Comparison of ENCODE assay signal across 17 mouse cellular contexts in the genomic region with DNA sequence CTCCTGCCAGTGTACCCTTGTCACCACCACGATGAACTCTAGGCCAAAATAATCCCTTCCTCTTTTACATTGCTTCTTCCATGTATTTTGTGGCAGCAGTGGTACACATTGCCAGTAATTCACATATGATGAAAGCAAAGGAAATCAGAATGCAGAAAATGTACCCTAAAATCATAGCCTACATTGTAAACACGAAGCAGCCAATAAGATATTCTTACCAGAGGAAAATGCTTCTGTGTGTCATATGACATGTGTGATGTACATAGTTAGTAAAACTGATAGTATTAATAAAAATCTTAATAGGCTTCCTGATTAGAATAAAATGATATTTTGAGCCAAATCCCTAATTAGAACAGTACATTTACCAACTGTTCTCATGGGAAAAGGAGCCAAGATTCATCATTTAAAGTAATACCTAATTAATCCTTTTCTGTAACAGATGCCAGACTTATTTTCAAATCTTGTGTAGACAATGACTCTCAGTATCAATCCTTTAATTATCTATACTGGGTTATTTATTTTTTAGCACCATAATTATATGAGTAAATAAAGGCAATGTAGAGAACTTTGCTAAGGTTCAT.
"Had no signal": no experiment of that assay in that cellular context is flagged by ENCODE, and none has a peak within 500 bp of the region (broad histone marks: within the 10 kb centered on the region; RNA-seq: fewer than 3 reads in every experiment).

No protein-coding gene starts in this region.

- H3K4me2 ChIP-seq: lung, embryonic 15.5 days; midbrain, embryonic 11.5 days; midbrain, embryonic 13.5 days; midbrain, embryonic 15.5 days; neural tube, embryonic 12.5 days; stomach, embryonic 15.5 days had no signal

- H3K4me3 ChIP-seq: lung, embryonic 15.5 days; megakaryocyte, embryonic 14.5 days; midbrain, embryonic 13.5 days; midbrain, embryonic 15.5 days; neural tube, embryonic 12.5 days; stomach, embryonic 15.5 days had no signal

- H3K9me3 ChIP-seq: lung, embryonic 15.5 days; megakaryocyte, embryonic 14.5 days; midbrain, embryonic 13.5 days; neural tube, embryonic 12.5 days; stomach, embryonic 15.5 days had no signal

- H3K9ac ChIP-seq: lung, embryonic 15.5 days; midbrain, embryonic 13.5 days; midbrain, embryonic 15.5 days; neural tube, embryonic 12.5 days; stomach, embryonic 15.5 days had no signal

- H3K36me3 ChIP-seq: lung, embryonic 15.5 days; midbrain, embryonic 13.5 days; midbrain, embryonic 15.5 days; neural tube, embryonic 12.5 days; stomach, embryonic 15.5 days had no signal

- H3K27ac ChIP-seq: lung, embryonic 15.5 days; macrophage; midbrain, embryonic 13.5 days; midbrain, embryonic 15.5 days; neural tube, embryonic 12.5 days; stomach, embryonic 15.5 days; stomach, postnatal 0 days had no signal

- ATAC-seq: lung, postnatal 0 days; midbrain, embryonic 13.5 days; midbrain, embryonic 15.5 days had no signal

- H3K27me3 ChIP-seq: lung, embryonic 15.5 days; megakaryocyte, embryonic 14.5 days; midbrain, embryonic 13.5 days; midbrain, embryonic 15.5 days; neural tube, embryonic 12.5 days; stomach, embryonic 15.5 days had no signal

- DNase-seq: lung, adult 2 months; lung, postnatal 14 days; lung, postnatal 36 days; right cerebral cortex, postnatal 14 days; thymus, adult 2 months; thymus, postnatal 25 days; thymus, postnatal 4 days had no signal

- H3K4me1 ChIP-seq: lung, embryonic 15.5 days; megakaryocyte, embryonic 14.5 days; midbrain, embryonic 13.5 days; midbrain, embryonic 15.5 days; neural tube, embryonic 12.5 days; stomach, embryonic 15.5 days had no signal
